Mouse (Mus musculus): ENCODE data around the gene Shisa8. TPM values are rescaled to one million over a fixed set of nuclear protein-coding genes. Genes with fewer than 3 reads are reported as not detected.
A peak's percentile ranks its signal among the peaks of the same experiment; 100 is the strongest.

Shisa8 gene
- polyA plus RNA-seq, 1 experiment from 2014 or later = 0.66 TPM

MicroRNAs encoded within 50 kb of the gene (microRNA counts, 519-probe panel; counts per million panel counts)
- 2,384 counts per million, percentile 55 among the panel's probes with 10 or more counts for microRNA mmu-miR-33

Small RNA genes within 50 kb of the gene (microRNA-seq; reads per million reads assigned to microRNA genes)
- gene Mir33 = 112 reads per million, percentile 55 among the genes with 10 or more reads in this experiment

Other genes starting within 250 kb of the Shisa8 start
- not detected in 2 replicates for gene 1700029P11Rik, start 232.3 kb downstream of the Shisa8 start, polyA plus RNA-seq (2015; fragmentation: Nextera tagmentation; extraction: Ambion mirVana)
- 63.0 and 63.1 TPM in 2 replicates for gene Xrcc6, start 225.0 kb downstream of the Shisa8 start, polyA plus RNA-seq (2015; fragmentation: Nextera tagmentation; extraction: Ambion mirVana)
- 45.4 and 47.4 TPM in 2 replicates for gene Desi1, start 179.0 kb downstream of the Shisa8 start, polyA plus RNA-seq (2015; fragmentation: Nextera tagmentation; extraction: Ambion mirVana)
- 284 and 285 TPM in 2 replicates for gene Snu13, start 165.2 kb downstream of the Shisa8 start, polyA plus RNA-seq (2015; fragmentation: Nextera tagmentation; extraction: Ambion mirVana)
- gene 4930407I10Rik, start 153.7 kb downstream of the Shisa8 start, polyA plus RNA-seq (2015; fragmentation: Nextera tagmentation; extraction: Ambion mirVana) = not detected in 2 replicates
- gene Mei1, start 142.8 kb downstream of the Shisa8 start, polyA plus RNA-seq (2015; fragmentation: Nextera tagmentation; extraction: Ambion mirVana) = not detected in 2 replicates
- gene Ccdc134, start 84.9 kb downstream of the Shisa8 start, polyA plus RNA-seq (2015; fragmentation: Nextera tagmentation; extraction: Ambion mirVana) = 16.2 and 16.3 TPM in 2 replicates
- gene Srebf2, start 65.6 kb downstream of the Shisa8 start, polyA plus RNA-seq (2015; fragmentation: Nextera tagmentation; extraction: Ambion mirVana) = 229 and 232 TPM in 2 replicates
- 0.10 and 0.25 TPM in 2 replicates for gene Tnfrsf13c, start 11.6 kb upstream of the Shisa8 start, polyA plus RNA-seq (2015; fragmentation: Nextera tagmentation; extraction: Ambion mirVana)
- gene Cenpm, start 31.9 kb upstream of the Shisa8 start, polyA plus RNA-seq (2015; fragmentation: Nextera tagmentation; extraction: Ambion mirVana) = 29.8 and 34.6 TPM in 2 replicates
- 17.0 and 18.6 TPM in 2 replicates for gene 1500009C09Rik, start 39.6 kb upstream of the Shisa8 start, polyA plus RNA-seq (2015; fragmentation: Nextera tagmentation; extraction: Ambion mirVana)
- 427 TPM in 2 replicates for gene Sept3, start 62.1 kb upstream of the Shisa8 start, polyA plus RNA-seq (2015; fragmentation: Nextera tagmentation; extraction: Ambion mirVana)
- gene Wbp2nl, start 86.1 kb upstream of the Shisa8 start, polyA plus RNA-seq (2015; fragmentation: Nextera tagmentation; extraction: Ambion mirVana) = 0.15 TPM in 1 of 2 replicates, not detected in the other
- gene Naga, start 126.1 kb upstream of the Shisa8 start, polyA plus RNA-seq (2015; fragmentation: Nextera tagmentation; extraction: Ambion mirVana) = 23.4 and 26.1 TPM in 2 replicates
- 2.0 TPM in 2 replicates for gene Pheta2, start 126.1 kb upstream of the Shisa8 start, polyA plus RNA-seq (2015; fragmentation: Nextera tagmentation; extraction: Ambion mirVana)
- gene Smdt1, start 126.1 kb upstream of the Shisa8 start, polyA plus RNA-seq (2015; fragmentation: Nextera tagmentation; extraction: Ambion mirVana) = 269 and 282 TPM in 2 replicates
- 277 and 297 TPM in 2 replicates for gene Ndufa6, start 141.5 kb upstream of the Shisa8 start, polyA plus RNA-seq (2015; fragmentation: Nextera tagmentation; extraction: Ambion mirVana)
- 1.1 and 1.4 TPM in 2 replicates for gene Cyp2d22, start 167.4 kb upstream of the Shisa8 start, polyA plus RNA-seq (2015; fragmentation: Nextera tagmentation; extraction: Ambion mirVana)
- not detected in 2 replicates for gene Cyp2d11, start 181.2 kb upstream of the Shisa8 start, polyA plus RNA-seq (2015; fragmentation: Nextera tagmentation; extraction: Ambion mirVana)
- gene Cyp2d10, start 194.4 kb upstream of the Shisa8 start, polyA plus RNA-seq (2015; fragmentation: Nextera tagmentation; extraction: Ambion mirVana) = not detected in 2 replicates
- not detected in 2 replicates for gene Cyp2d9, start 220.6 kb upstream of the Shisa8 start, polyA plus RNA-seq (2015; fragmentation: Nextera tagmentation; extraction: Ambion mirVana)